Mouse (Mus musculus) spleen, postnatal 4 days (tissue): ENCODE data around the gene Tmprss4.
A peak's percentile ranks its signal among the peaks of the same experiment; 100 is the strongest.

Experiments
- DNase-seq, 2 experiments: peaks; one replicate each; pipeline ENCODE4 v3.0.0; 2022; ENCODE audit warnings: low spot score in 2 of 2

The Tmprss4 gene

GRCm38 (mm10) chr9:45138191-45139032 lies 65.5 kb downstream of the Tmprss4 start, which contains the start of gene Scn4b:
Gene Scn4b (plus strand): TSS chr9:45138395.
- no peak for DNase-seq

- DNase-seq: no peak
Observed at GRCm38 (mm10) chr9:45136442-45137169, 67.3 kb downstream of the Tmprss4 start.

GRCm38 (mm10) chr9:45133484-45134310 lies 70.2 kb downstream of the Tmprss4 start:
- DNase-seq: peak; percentile 42 to 72

- no peak for DNase-seq
Observed at GRCm38 (mm10) chr9:45130119-45130518, 73.8 kb downstream of the Tmprss4 start.

- no peak for DNase-seq
Observed at GRCm38 (mm10) chr9:45126941-45127340, 77.0 kb downstream of the Tmprss4 start.

GRCm38 (mm10) chr9:45125211-45125610 lies 78.7 kb downstream of the Tmprss4 start:
- DNase-seq: no peak
